Mouse (Mus musculus): ENCODE data around the gene Zmym4. TPM values are rescaled to one million over a fixed set of nuclear protein-coding genes. Genes with fewer than 3 reads are reported as not detected.

Gene Zmym4
- polyA plus RNA-seq, 1 experiment from 2014 or later, result 2.9 TPM

- TF ChIP-seq CTCF (IDR thresholded peaks at IDR 0.05; ENCODE audit: low read depth) (no peak), EP300 (IDR thresholded peaks at IDR 0.05; ENCODE audit: low read depth) (no peak)
- ATAC-seq, result no peak
- Histone ChIP-seq H3K36me3 (replicated peaks; ENCODE audit: insufficient read depth, low read length) (peaks cover 16% of the 10 kb centered on the region), H3K4me3 (ENCODE audit: low read depth, low read length) (no peak overlapping the region), H3K9ac (replicated peaks) (no peak overlapping the region), H3K4me1 (ENCODE audit: insufficient read depth) (no peaks in the 10 kb centered on the region), H3K9me3 (ENCODE audit: low read length) (no peaks in the 10 kb centered on the region), H3K4me2 (ENCODE audit: low read depth, low read length) (no peak overlapping the region), H3K27ac (ENCODE audit: low read depth) (no peak overlapping the region), H3K27me3 (ENCODE audit: insufficient read depth, low read length) (no peaks in the 10 kb centered on the region)
- WGBS (ENCODE audit: insufficient replicate concordance), result 52% methylated on average over 5 of the region's 5 CpGs
- DNase-seq, result no peak
Measured at GRCm38 (mm10) chr4:126813212-126813611, 154.7 kb downstream of the Zmym4 start.

Other genes starting within 250 kb of the Zmym4 start
- not detected in 2 replicates for gene Tfap2e, start 231.9 kb downstream of the Zmym4 start, polyA plus RNA-seq (2015; fragmentation: Nextera tagmentation; extraction: Ambion mirVana)
- gene Ncdn, start 214.7 kb downstream of the Zmym4 start, polyA plus RNA-seq (2015; fragmentation: Nextera tagmentation; extraction: Ambion mirVana), result 4.2 and 4.8 TPM in 2 replicates
- gene AU040320, start 214.6 kb downstream of the Zmym4 start, polyA plus RNA-seq (2015; fragmentation: Nextera tagmentation; extraction: Ambion mirVana), result 8.5 and 9.5 TPM in 2 replicates
- gene Sfpq, start 53.2 kb upstream of the Zmym4 start, polyA plus RNA-seq (2015; fragmentation: Nextera tagmentation; extraction: Ambion mirVana), result 26.2 and 32.2 TPM in 2 replicates
- gene Zmym1, start 93.0 kb upstream of the Zmym4 start, polyA plus RNA-seq (2015; fragmentation: Nextera tagmentation; extraction: Ambion mirVana), result 5.7 and 5.9 TPM in 2 replicates
- 2.2 TPM in 2 replicates for gene Zmym6, start 109.2 kb upstream of the Zmym4 start, polyA plus RNA-seq (2015; fragmentation: Nextera tagmentation; extraction: Ambion mirVana)
- gene Tmem35b, start 155.6 kb upstream of the Zmym4 start, polyA plus RNA-seq (2015; fragmentation: Nextera tagmentation; extraction: Ambion mirVana), result 6.7 and 7.7 TPM in 2 replicates
- 0.05 and 0.07 TPM in 2 replicates for gene Dlgap3, start 201.1 kb upstream of the Zmym4 start, polyA plus RNA-seq (2015; fragmentation: Nextera tagmentation; extraction: Ambion mirVana)